Mouse (Mus musculus) CH12.LX (cell line): ENCODE data around the gene Tspan2. TPM values are rescaled to one million over a fixed set of nuclear protein-coding genes. Genes with fewer than 3 reads are reported as not detected.
A peak's percentile ranks its signal among the peaks of the same experiment; 100 is the strongest.

Experiments
- DNase-seq: peaks from one replicate; pipeline ENCODE4 v3.0.0-alpha.2; 2013; ENCODE audit errors: extremely low read depth
- H3K27ac ChIP-seq: 2 replicates; pipeline ENCODE4 v1.5.1; 2012; ENCODE audit warnings: low read depth, mild to moderate bottlenecking, control low read depth, moderate library complexity; ENCODE audit not compliant: insufficient read depth
- H3K27me3 ChIP-seq: replicated peaks from 2 replicates; pipeline ENCODE3; 2012; ENCODE audit warnings: inconsistent platforms
- H3K36me3 ChIP-seq, 2 experiments: replicated peaks in 1 of 2; 2 replicates each; pipeline versions ENCODE3 to v1.6.1; 2012; ENCODE audit warnings: inconsistent platforms in 1 of 2, low read length in 1 of 2, mild to moderate bottlenecking in 1 of 2, mixed read lengths in 1 of 2, moderate library complexity in 1 of 2; ENCODE audit not compliant: control insufficient read depth in 1 of 2, insufficient read depth in 1 of 2
- H3K4me1 ChIP-seq, 2 experiments: 2 replicates each; pipeline ENCODE4 v1.6.1; 2012; ENCODE audit warnings: inconsistent platforms in 1 of 2, moderate library complexity in 1 of 2; ENCODE audit not compliant: insufficient read depth in 2 of 2, control insufficient read depth in 1 of 2
- H3K4me2 ChIP-seq: 2 replicates; pipeline ENCODE4 v1.6.1; 2012; ENCODE audit warnings: low read depth, mild to moderate bottlenecking, control low read depth; ENCODE audit not compliant: poor library complexity, insufficient read depth, severe bottlenecking
- H3K4me3 ChIP-seq, 3 experiments: fragments of 150-350 bp in 1 of 3; sonication (generic) in 1 of 3; replicated peaks in 1 of 3; 2 replicates each; pipeline versions ENCODE3 to v1.5.1; 2011 to 2012; ENCODE audit warnings: low read depth in 2 of 3, low read length in 2 of 3, mild to moderate bottlenecking in 2 of 3, moderate library complexity in 2 of 3, control low read depth in 1 of 3, improper control_type of control experiment in 1 of 3, inconsistent platforms in 1 of 3, mixed read lengths in 1 of 3; ENCODE audit not compliant: poor library complexity in 1 of 3
- H3K79me2 ChIP-seq: replicated peaks from 2 replicates; pipeline ENCODE4 v1.6.1; 2012; ENCODE audit warnings: mild to moderate bottlenecking, moderate library complexity; ENCODE audit not compliant: control insufficient read depth, poor library complexity, insufficient read depth, severe bottlenecking; ENCODE audit errors: extremely low read depth
- H3K9ac ChIP-seq: 2 replicates; pipeline ENCODE4 v1.6.1; 2012; ENCODE audit warnings: low read depth, mild to moderate bottlenecking, control low read depth, moderate library complexity; ENCODE audit not compliant: insufficient read depth
- H3K9me3 ChIP-seq: replicated peaks from 2 replicates; pipeline ENCODE3; 2012; ENCODE audit warnings: low read length, inconsistent platforms, mixed read lengths
- BHLHE40 ChIP-seq: IDR thresholded peaks from 2 replicates; pipeline ENCODE4 v1.6.1; 2011; ENCODE audit warnings: mild to moderate bottlenecking, low read depth, low read length, improper control_type of control experiment
- CHD1 ChIP-seq: IDR thresholded peaks from 2 replicates; pipeline ENCODE4 v1.6.1; 2012; ENCODE audit warnings: low read depth, low read length, improper control_type of control experiment, inconsistent platforms
- CHD2 ChIP-seq: IDR thresholded peaks from 2 replicates; pipeline ENCODE4 v1.6.1; 2011; ENCODE audit warnings: low read length, improper control_type of control experiment
- CTCF ChIP-seq, 2 experiments: IDR thresholded peaks in 1 of 2; conservative IDR thresholded peaks in 1 of 2; 2 replicates each; pipeline ENCODE4 v1.5.1; 2011 to 2012; ENCODE audit warnings: low read depth in 2 of 2, low read length in 2 of 2, improper control_type of control experiment in 1 of 2, inconsistent platforms in 1 of 2, mild to moderate bottlenecking in 1 of 2, moderate library complexity in 1 of 2
- ELF1 ChIP-seq: IDR thresholded peaks from 2 replicates; pipeline ENCODE4 v1.6.1; 2014; ENCODE audit warnings: low read depth, mild to moderate bottlenecking, inconsistent platforms, low read length, improper control_type of control experiment
- EP300 ChIP-seq: IDR thresholded peaks from 2 replicates; pipeline ENCODE4 v1.6.1; 2011; ENCODE audit warnings: low read length, improper control_type of control experiment
- HCFC1 ChIP-seq: IDR thresholded peaks from 2 replicates; pipeline ENCODE4 v1.6.1; 2012; ENCODE audit warnings: low read depth, mild to moderate bottlenecking, inconsistent platforms, low read length, improper control_type of control experiment
- IRF4 ChIP-seq: IDR thresholded peaks from 2 replicates; pipeline ENCODE4 v1.6.1; 2014; ENCODE audit warnings: low read depth, mild to moderate bottlenecking, inconsistent platforms, low read length, improper control_type of control experiment
- JUND ChIP-seq: conservative IDR thresholded peaks from 2 replicates; pipeline ENCODE4 v1.6.1; 2011; ENCODE audit warnings: low read depth, low read length, improper control_type of control experiment
- KAT2A ChIP-seq: IDR thresholded peaks from 2 replicates; pipeline ENCODE4 v1.6.1; 2012; ENCODE audit warnings: low read length, improper control_type of control experiment, inconsistent platforms; ENCODE audit not compliant: insufficient replicate concordance
- MEF2A ChIP-seq: IDR thresholded peaks from 2 replicates; pipeline ENCODE4 v1.6.1; 2014; ENCODE audit warnings: low read depth, mild to moderate bottlenecking, inconsistent platforms, low read length, improper control_type of control experiment, borderline replicate concordance
- MXI1 ChIP-seq: IDR thresholded peaks from 2 replicates; pipeline ENCODE4 v1.6.1; 2011; ENCODE audit warnings: mild to moderate bottlenecking, low read depth, low read length, improper control_type of control experiment
- NELFE ChIP-seq: IDR thresholded peaks from 2 replicates; pipeline ENCODE4 v1.6.1; 2011; ENCODE audit warnings: low read depth, low read length, improper control_type of control experiment
- POLR2A ChIP-seq: IDR thresholded peaks from 2 replicates; pipeline ENCODE4 v1.6.1; 2011; ENCODE audit warnings: low read depth, mild to moderate bottlenecking, improper control_type of control experiment, low read length
- POLR2AphosphoS2 ChIP-seq: IDR thresholded peaks from 2 replicates; pipeline ENCODE4 v1.6.1; 2011; ENCODE audit warnings: low read depth, low read length, improper control_type of control experiment
- RCOR1 ChIP-seq: conservative IDR thresholded peaks from 2 replicates; pipeline ENCODE4 v1.6.1; 2012; ENCODE audit warnings: low read depth, mild to moderate bottlenecking, inconsistent platforms, low read length, improper control_type of control experiment
- SIN3A ChIP-seq: IDR thresholded peaks from 2 replicates; pipeline ENCODE4 v1.6.1; 2012; ENCODE audit warnings: low read length, improper control_type of control experiment, inconsistent platforms
- TBP ChIP-seq: conservative IDR thresholded peaks from 2 replicates; pipeline ENCODE4 v1.6.1; 2011; ENCODE audit warnings: low read depth, low read length, improper control_type of control experiment
- TCF12 ChIP-seq: IDR thresholded peaks from 2 replicates; pipeline ENCODE4 v1.6.1; 2014; ENCODE audit warnings: low read depth, mild to moderate bottlenecking, inconsistent platforms, low read length, improper control_type of control experiment
- UBTF ChIP-seq: IDR thresholded peaks from 2 replicates; pipeline ENCODE4 v1.6.1; 2012; ENCODE audit warnings: low read depth, mild to moderate bottlenecking, inconsistent platforms, low read length, improper control_type of control experiment, moderate library complexity
- USF1 ChIP-seq: IDR thresholded peaks from 2 replicates; pipeline ENCODE4 v1.6.1; 2014; ENCODE audit warnings: low read depth, mild to moderate bottlenecking, inconsistent platforms, low read length, improper control_type of control experiment
- USF2 ChIP-seq: conservative IDR thresholded peaks from 2 replicates; pipeline ENCODE4 v1.6.1; 2011; ENCODE audit warnings: low read depth, low read length, improper control_type of control experiment
- ZC3H11A ChIP-seq: IDR thresholded peaks from 2 replicates; pipeline ENCODE4 v1.6.1; 2012; ENCODE audit warnings: low read depth, mild to moderate bottlenecking, inconsistent platforms, low read length, improper control_type of control experiment
- ZKSCAN1 ChIP-seq: IDR thresholded peaks from 2 replicates; pipeline ENCODE4 v1.6.1; 2012; ENCODE audit warnings: low read depth, inconsistent platforms, low read length, improper control_type of control experiment, borderline replicate concordance
- ZMIZ1 ChIP-seq: IDR thresholded peaks from 2 replicates; pipeline ENCODE4 v1.6.1; 2012; ENCODE audit warnings: low read depth, mild to moderate bottlenecking, inconsistent platforms, low read length, improper control_type of control experiment
- ZNF384 ChIP-seq: IDR thresholded peaks from 2 replicates; pipeline ENCODE4 v1.6.1; 2012; ENCODE audit warnings: low read depth, low read length, improper control_type of control experiment, inconsistent platforms
- dilution Hi-C: fragments of 300-500 bp; cut with MboI; formaldehyde crosslinking; loops from 2 replicates; pipeline ENCODE4 v1.14.3; 2020; ENCODE audit warnings: low sequenced_read_pairs; ENCODE audit not compliant: extremely low pct_unique_long_range_greater_than_20kb, extremely low pct_ligation_motif_present
- in situ Hi-C: fragments of 300-500 bp; cut with MboI; formaldehyde crosslinking; loops from 3 replicates; pipeline ENCODE4 v1.14.3; 2019; ENCODE audit warnings: low sequenced_read_pairs, low pct_ligation_motif_present, low pct_unique_long_range_greater_than_20kb, mixed read lengths
- polyA plus RNA-seq: library from polyadenylated mRNA; unstranded; fragments of >175 nt; gene quantifications from 2 replicates; pipeline ENCODE4 v1.2.1, GENCODE M21; 2012; ENCODE audit warnings: low read depth; ENCODE audit not compliant: insufficient read length
- total RNA-seq, 2 experiments: library from RNA; depleted of rRNA; stranded (reverse); fragments of 300-350 nt in 1 of 2; fragments of >200 nt in 1 of 2; gene quantifications; 2 replicates each; pipeline ENCODE4 v1.2.3; 2012 to 2014

Gene Tspan2
- total and polyA plus RNA-seq, 3 experiments: 1.4 to 4.5 (median 2.8) TPM

GRCm38 (mm10) chr3:102687852-102688251, 46.5 kb upstream of the Tspan2 start:
- dilution Hi-C loops (no loop called here), in situ Hi-C loops (loop anchor here (10.0 to 25.0 kb wide), 2 partner anchors 103 to 201 kb away; no protein-coding TSS in a partner anchor)
- Histone ChIP-seq H3K27ac (no peak overlapping the region), H3K36me3 (no peaks in the 10 kb centered on the region), H3K79me2 (no peaks in the 10 kb centered on the region), H3K9me3 (no peaks in the 10 kb centered on the region), H3K4me1 (peaks cover 7 to 29% of the 10 kb centered on the region in 2 experiments), H3K4me3 (no peak overlapping the region), H3K27me3 (no peaks in the 10 kb centered on the region), H3K9ac (no peak overlapping the region), H3K4me2 (peak overlapping the region; percentile 32)
- DNase-seq: peak; percentile 51
- no peak for TF ChIP-seq KAT2A
- TF ChIP-seq USF2: no peak
- TF ChIP-seq TBP: no peak
- no peak for TF ChIP-seq MXI1
- TF ChIP-seq ZMIZ1: no peak
- TF ChIP-seq ELF1: no peak
- TF ChIP-seq SIN3A: no peak
- no peak for TF ChIP-seq JUND
- 0 out of 2 replicates have a peak, but pooled peaks have one; percentile 14 for TF ChIP-seq TCF12
- no peak for TF ChIP-seq RCOR1
- no peak for TF ChIP-seq CTCF (conservative IDR thresholded peaks at IDR 0.05 in 1 of 2, IDR thresholded peaks at IDR 0.05 in 1 of 2; ENCODE audit: low read depth in 2 of 2, low read length in 2 of 2)
- no peak for TF ChIP-seq NELFE
- peak; percentile 64; the same call in 1 of the 2 replicates for TF ChIP-seq MEF2A
- no peak for TF ChIP-seq ZNF384
- TF ChIP-seq ZC3H11A: no peak
- TF ChIP-seq BHLHE40: 0 out of 2 replicates have a peak, but pooled peaks have one; percentile 10
- no peak for TF ChIP-seq UBTF
- TF ChIP-seq IRF4: 0 out of 2 replicates have a peak, but pooled peaks have one; percentile 27
- no peak for TF ChIP-seq CHD2
- no peak for TF ChIP-seq POLR2AphosphoS2
- TF ChIP-seq EP300: peak; percentile 47; the same call in 1 of the 2 replicates
- no peak for TF ChIP-seq ZKSCAN1
- no peak for TF ChIP-seq POLR2A
- no peak for TF ChIP-seq USF1
- TF ChIP-seq HCFC1: no peak
- peak; percentile 44; the same call in 1 of the 2 replicates for TF ChIP-seq CHD1
